Mouse (Mus musculus) embryo, embryonic 10.5 days (tissue): ENCODE measurements around the gene Pik3cg.

Experiments
- DNase-seq: peaks from one replicate; pipeline ENCODE4 v3.0.0-alpha.2; 2015; ENCODE audit warnings: low spot score

Gene Pik3cg

GRCm38 (mm10) chr12:32201070-32201585 lies 7.3 kb downstream of the Pik3cg start:
- no peak for DNase-seq

GRCm38 (mm10) chr12:32200387-32201069 lies 7.9 kb downstream of the Pik3cg start:
- DNase-seq, result no peak

DNA sequence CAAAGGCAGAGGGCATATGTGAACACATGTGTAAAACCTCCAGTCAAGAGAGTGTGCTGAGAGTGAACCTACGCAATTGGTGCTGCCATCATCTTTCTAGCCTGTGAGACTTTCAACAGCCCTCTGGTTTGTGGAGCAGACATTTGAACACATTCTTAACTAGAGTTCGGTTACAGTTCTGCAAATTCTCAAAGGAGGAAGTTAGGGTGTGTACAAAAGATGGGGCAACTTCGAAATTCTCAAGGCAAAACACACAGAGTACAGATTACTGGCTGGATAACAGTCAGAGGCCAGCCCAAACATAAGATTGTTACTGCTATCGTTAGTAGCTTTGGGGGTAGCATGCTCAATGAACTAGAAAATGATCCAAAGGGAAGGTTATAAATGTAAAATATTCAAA lies 9.0 kb downstream of the Pik3cg start:
- DNase-seq, result no peak

DNA sequence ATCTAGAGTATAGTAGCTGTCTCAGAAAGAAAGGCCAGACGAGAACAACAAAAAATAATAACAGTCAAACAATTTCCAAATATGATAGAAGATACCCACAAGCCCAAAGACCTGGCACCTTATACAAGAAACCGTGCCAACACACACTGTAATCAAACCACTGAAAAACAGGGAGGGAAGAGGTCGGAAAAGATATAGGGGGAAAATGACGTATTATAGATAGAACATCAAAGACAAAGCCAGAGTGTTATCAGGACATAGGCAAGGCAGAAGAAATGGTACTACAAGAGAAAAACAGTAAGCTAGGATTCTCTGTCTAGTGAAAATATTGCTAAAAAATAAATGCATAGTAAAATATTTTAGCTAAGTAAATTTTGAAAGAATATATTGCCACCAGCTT lies 10.4 kb downstream of the Pik3cg start:
- DNase-seq, result no peak

- no peak for DNase-seq
Observed at GRCm38 (mm10) chr12:32195000-32195399, 13.5 kb downstream of the Pik3cg start.

DNA sequence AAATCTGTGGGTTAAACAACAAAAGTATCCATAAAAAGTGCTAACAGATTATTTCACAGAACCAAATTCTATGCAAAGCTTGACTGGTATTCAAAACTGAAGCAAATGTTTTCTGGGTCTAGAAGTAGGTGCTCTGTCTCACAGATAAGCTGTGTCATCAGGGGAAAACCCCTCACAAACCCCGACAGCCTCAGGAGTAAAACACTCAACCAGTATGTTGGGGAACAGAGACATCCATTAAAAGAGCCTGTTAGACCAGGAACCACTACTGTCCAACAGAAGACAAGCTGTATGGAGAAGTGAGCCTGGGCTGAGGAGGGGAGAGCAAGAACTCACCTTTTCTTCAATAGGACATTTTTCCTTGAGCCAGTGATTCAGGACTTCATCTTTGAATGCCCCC lies 14.1 kb downstream of the Pik3cg start:
- DNase-seq, result no peak

DNA sequence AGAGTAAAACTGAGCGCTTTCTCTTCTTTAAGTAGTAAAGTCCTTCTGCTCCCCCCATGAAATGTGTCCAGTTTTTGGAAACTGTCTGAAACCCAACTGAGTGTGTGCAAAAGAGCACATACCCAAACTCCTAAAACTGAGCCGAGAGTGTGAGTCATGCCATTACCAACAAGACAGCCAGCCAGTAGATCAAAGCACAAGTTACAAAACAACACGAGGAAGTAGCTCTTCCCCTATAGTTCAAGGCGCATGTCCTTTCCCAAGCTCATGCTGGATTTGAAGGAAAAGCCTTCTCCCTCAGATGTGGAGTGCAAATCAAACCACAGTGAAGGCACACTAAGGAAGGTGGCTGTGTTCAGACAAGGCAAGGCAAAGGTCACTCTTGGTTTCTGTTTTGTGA lies 17.5 kb downstream of the Pik3cg start:
- no peak for DNase-seq

GRCm38 (mm10) chr12:32187668-32188236 lies 20.7 kb downstream of the Pik3cg start:
- no peak for DNase-seq

- no peak for DNase-seq
Observed at GRCm38 (mm10) chr12:32186627-32187255, 21.7 kb downstream of the Pik3cg start.

GRCm38 (mm10) chr12:32184874-32185273 lies 23.6 kb downstream of the Pik3cg start:
- no peak for DNase-seq

- DNase-seq, result no peak
Observed at GRCm38 (mm10) chr12:32183584-32183983, 24.9 kb downstream of the Pik3cg start.

GRCm38 (mm10) chr12:32182632-32183419 lies 25.6 kb downstream of the Pik3cg start:
- no peak for DNase-seq

DNA sequence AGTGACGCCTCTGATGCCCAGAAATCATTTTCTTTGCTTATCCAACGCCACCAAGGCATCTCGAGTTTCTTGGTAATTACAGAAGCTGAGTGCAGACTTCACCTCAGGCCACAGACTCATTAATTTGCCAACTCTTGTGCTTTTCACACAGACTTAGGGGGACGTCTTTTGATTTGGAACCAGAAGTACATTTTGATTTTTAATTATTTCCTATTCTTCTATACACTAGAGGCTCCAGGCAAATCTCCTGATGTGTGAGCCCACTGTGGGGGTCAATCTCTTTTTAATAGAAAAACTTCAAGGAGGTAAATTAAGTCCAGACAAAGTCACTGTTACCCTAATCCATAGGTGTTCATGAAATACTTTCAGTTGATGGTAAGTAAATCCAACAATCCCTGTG lies 26.6 kb downstream of the Pik3cg start:
- DNase-seq, result no peak

DNA sequence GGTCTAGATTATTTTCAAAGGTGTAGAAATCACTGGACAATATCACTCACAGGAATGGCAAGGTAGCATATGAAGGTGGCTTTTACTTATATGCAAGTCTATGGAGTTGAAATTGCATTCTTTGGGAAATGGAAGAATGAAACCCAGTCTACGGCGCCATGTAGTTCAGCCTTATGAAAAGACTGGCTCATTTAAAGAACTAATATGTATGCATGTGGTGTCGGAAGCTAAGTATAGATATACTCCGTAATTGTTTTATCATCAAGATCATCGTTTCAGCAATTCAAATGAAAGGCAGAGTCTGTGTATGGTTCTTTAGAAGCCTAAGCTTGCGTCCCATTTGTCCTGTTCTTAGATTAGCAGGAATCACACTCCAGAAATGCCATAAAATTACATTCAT lies 34.0 kb downstream of the Pik3cg start:
- DNase-seq, result no peak

- no peak for DNase-seq
Observed at GRCm38 (mm10) chr12:32172826-32173225, 35.6 kb downstream of the Pik3cg start.

DNA sequence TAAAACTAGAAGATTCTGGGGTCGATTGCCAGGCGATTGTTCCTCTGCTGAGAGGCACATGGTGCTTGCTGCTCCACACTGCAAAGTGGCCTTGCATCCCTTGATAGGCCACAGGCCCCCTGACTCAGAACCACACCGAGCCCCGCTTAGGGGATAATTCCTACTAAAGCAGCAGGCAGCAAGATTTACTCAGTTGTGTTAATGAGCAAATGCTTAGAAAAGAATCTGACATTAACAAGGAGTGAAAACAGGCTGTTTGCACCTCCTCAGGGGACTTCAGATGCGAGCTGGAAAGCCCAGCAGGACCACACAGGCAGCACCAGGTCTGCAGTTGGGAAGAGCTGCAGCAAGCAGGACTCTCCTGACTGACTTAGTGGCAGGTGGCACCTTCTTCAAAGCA lies 39.3 kb downstream of the Pik3cg start:
- DNase-seq, result no peak

DNA sequence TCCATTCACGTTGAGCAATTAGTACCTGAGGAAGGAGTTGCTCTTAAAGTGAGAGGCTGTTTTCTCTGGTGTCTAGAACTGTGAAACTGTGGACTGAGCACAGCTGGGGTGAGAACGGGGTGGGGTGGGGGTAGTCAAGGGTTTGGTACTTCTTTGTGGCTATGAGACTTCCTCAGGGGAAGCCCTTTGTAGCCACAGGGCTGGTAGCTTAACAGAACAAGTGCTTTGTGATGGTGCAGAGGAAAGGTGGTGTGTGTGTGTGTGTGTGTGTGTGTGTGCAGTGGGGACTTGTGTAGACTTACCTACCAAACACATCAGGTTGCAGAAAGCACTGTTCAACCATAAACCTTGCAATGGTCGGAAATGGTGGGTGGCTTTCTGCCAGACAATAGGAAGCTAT lies 39.7 kb downstream of the Pik3cg start:
- no peak for DNase-seq

GRCm38 (mm10) chr12:32163706-32164105 lies 44.8 kb downstream of the Pik3cg start:
- no peak for DNase-seq

DNA sequence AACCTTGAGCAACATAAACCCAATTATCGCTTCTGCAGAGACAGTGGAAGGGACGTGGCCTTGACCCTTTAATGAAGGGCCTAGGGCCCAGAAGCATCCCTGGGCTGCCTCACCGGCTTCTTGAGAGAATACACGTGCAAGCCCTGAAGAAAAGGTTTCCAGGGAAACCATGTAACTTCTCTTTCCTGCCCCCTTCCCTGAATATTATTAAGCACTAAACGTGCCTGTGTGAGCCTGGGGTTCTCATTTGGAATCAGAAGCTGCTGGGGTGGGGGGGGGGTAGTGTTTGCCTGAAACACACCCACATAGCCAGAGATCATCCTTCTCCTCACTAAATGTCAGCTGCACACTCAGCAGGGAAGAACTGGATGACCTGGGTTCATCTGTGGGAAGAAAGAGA lies 49.7 kb downstream of the Pik3cg start:
- no peak for DNase-seq

DNA sequence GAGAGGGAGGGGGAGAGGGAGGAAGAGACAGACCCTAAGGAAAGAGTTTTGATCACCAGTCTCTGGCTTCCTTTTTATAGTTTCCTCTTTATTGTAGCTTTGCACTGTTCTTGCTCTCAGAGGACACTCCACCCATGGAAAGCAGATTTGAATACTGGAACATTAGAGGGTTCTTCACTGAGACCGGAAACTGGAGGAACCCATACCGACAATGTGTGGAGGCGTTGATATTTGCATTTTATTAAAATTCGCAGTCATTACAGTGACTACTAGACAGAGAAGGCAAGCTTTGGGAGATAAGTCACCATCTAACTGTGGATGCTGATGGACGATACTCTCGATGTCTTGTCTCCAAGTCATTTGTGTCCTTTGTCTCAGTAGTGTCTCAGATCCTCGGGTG lies 61.9 kb downstream of the Pik3cg start:
- no peak for DNase-seq

DNA sequence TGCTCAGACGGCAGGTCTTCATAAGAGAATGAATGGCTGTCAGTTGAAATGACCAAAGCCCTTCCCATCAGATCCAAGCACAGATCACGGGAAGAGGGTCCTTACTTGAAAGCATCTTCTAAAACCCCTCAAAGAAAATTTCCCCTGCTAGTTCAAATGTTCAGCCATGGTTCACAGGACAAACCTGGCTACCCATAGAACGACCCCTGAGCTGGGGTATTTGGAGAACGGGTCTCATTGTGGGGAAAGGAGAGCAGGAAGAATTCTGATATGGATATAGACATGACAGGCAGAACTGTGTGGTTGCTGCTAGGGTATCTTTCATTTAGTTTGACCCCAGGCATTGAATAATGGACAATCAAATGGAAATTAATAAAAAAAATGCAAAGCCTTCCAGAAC lies 62.8 kb downstream of the Pik3cg start:
- DNase-seq, result no peak

GRCm38 (mm10) chr12:32144513-32144912 lies 63.9 kb downstream of the Pik3cg start:
- peak; percentile 87 for DNase-seq

DNA sequence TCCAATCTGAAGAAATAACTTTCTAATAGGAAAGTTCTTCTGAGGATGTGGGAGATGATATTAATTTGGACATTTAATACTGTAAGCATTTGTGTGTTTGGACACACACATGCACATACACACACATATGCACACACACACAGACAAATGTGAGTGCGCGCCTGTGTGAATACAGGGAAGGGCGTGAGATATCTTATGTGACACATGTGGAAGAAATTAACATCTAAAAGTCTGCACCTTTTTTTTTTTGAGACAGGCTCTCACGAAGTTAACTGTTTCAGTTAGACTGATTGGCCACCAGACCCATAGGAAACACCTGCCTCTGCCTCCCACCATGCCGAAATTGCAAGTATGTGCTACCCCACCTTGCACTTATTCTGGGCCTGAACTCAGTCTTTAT lies 64.7 kb downstream of the Pik3cg start:
- no peak for DNase-seq
